Mouse (Mus musculus) intestine, embryonic 14.5 days (tissue): ENCODE measurements around the gene Awat2. TPM values are rescaled to one million over a fixed set of nuclear protein-coding genes. Genes with fewer than 3 reads are reported as not detected.
A peak's percentile ranks its signal among the peaks of the same experiment; 100 is the strongest.
"Not testable (repeated sequence)": the region's sequence is repeated elsewhere in the genome, so short reads cannot be mapped to it uniquely, and the experiment has no call there.

Experiments used
- ATAC-seq: fragments of 200-750 bp; cut with Nextera tagmentation; replicated peaks from 2 replicates; pipeline ENCODE4 v1.8.0; 2017; ENCODE audit warnings: low read depth, moderate number of reproducible peaks, moderate TSS enrichment, moderate library complexity; ENCODE audit not compliant: low FRiP score, low TSS enrichment
- DNase-seq: peaks from one replicate; pipeline ENCODE4 v3.0.0-alpha.2; 2018; ENCODE audit warnings: low spot score
- H3K27ac ChIP-seq: fragments of 300-500 bp; sonication (generic); 2 replicates; pipeline ENCODE4 v1.5.1; 2014; ENCODE audit warnings: low read depth, mild to moderate bottlenecking, control low read depth
- H3K27me3 ChIP-seq: fragments of 300-500 bp; sonication (generic); replicated peaks from 2 replicates; pipeline ENCODE4 v1.6.1; 2014; ENCODE audit warnings: low read length, control low read depth; ENCODE audit not compliant: control insufficient read depth, insufficient read depth
- H3K36me3 ChIP-seq: fragments of 300-500 bp; sonication (generic); 2 replicates; pipeline ENCODE4 v1.6.1; 2014; ENCODE audit warnings: low read length, control low read depth; ENCODE audit not compliant: control insufficient read depth, insufficient read depth
- H3K4me1 ChIP-seq: fragments of 300-500 bp; sonication (generic); replicated peaks from 2 replicates; pipeline ENCODE4 v1.6.1; 2014; ENCODE audit warnings: low read length, control low read depth, mixed read lengths; ENCODE audit not compliant: control insufficient read depth, insufficient read depth
- H3K4me2 ChIP-seq: fragments of 300-500 bp; sonication (generic); 2 replicates; pipeline ENCODE4 v1.6.1; 2014; ENCODE audit warnings: low read length
- H3K4me3 ChIP-seq: fragments of 300-500 bp; sonication (generic); 2 replicates; pipeline ENCODE4 v1.5.1; 2014; ENCODE audit warnings: low read depth, low read length, control low read depth, mixed read lengths
- H3K9ac ChIP-seq: fragments of 300-500 bp; sonication (generic); 2 replicates; pipeline ENCODE4 v1.6.1; 2014; ENCODE audit warnings: mild to moderate bottlenecking, low read length
- H3K9me3 ChIP-seq: fragments of 300-500 bp; sonication (generic); 2 replicates; pipeline ENCODE4 v1.6.1; 2016; ENCODE audit warnings: low read length, control low read depth; ENCODE audit not compliant: control insufficient read depth
- WGBS: fragments of 180-500 bp; shearing (Covaris S2); extraction: QIAGEN DNeasy Blood & Tissue Kit; methylation state at CpG from one replicate; pipeline ENCODE4 v1.1.7; 2014; 5-methylcytosine and 5-hydroxymethylcytosine counted together
- polyA plus RNA-seq: library from polyadenylated mRNA; unstranded; fragments of >200 nt; fragmentation: Nextera tagmentation; extraction: Ambion mirVana; gene quantifications from 2 replicates; pipeline ENCODE4 v1.2.1, GENCODE M21; 2014

Gene Awat2
- 0.26 and 0.59 TPM in 2 replicates for polyA plus RNA-seq

DNA sequence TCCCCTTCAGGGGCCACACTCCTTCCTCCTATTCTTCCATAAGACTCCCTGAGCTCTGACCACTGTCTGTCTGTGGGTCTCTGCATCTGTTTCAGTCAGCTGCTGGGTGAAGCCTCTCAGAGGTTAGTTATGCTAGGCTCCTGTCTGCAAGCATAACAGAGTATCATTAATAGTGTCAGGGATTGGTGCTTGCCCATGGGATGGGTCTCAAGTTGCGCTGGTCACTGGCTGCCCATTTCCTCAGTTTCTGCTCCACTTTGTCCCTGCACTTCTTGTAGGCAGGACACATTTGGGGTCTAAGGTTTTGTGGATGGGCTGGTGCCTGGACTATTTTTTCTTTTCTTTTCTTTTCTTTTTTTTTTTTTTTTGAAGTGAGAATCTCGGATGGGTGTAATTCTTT, at the start of gene Awat2:
TSS of gene Awat2 (minus strand) at position 101 of the 400 bp plus-strand sequence.
- not testable (repeated sequence) for H3K9me3 ChIP-seq, H3K4me3 ChIP-seq, DNase-seq, H3K27me3 ChIP-seq, H3K36me3 ChIP-seq, H3K27ac ChIP-seq, ATAC-seq, H3K4me2 ChIP-seq, H3K9ac ChIP-seq, H3K4me1 ChIP-seq
- 86% methylated on average over 2 of the region's 2 CpGs for WGBS

DNA sequence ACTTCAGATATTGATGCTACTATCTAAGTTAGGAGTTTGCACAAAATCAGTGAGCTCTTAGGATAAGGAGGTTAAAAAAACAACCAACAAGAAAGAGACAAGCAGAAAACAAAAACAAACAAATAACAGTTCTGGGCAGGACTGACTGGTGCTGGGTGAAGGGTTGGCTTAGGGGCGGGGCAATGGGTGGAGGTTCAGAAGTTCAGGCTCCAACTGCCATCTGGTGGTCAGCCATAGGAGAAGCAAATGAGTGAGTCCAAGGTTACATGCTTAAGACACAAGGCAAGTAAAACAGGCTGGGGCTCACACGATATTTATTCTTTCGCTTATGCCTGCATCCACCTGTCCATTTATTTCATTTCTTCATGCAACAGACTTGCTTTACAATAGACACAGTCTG, 37.8 kb upstream of the Awat2 start:
- DNase-seq (peak; percentile 54), ATAC-seq (no peak; the same call in 1 of the 2 replicates)
- Histone ChIP-seq H3K27me3 (no peaks in the 10 kb centered on the region), H3K4me1 (no peaks in the 10 kb centered on the region), H3K27ac (no peak overlapping the region), H3K4me3 (no peak overlapping the region), H3K4me2 (no peak overlapping the region), H3K9ac (no peak overlapping the region), H3K36me3 (no peaks in the 10 kb centered on the region), H3K9me3 (no peaks in the 10 kb centered on the region)
- 30% methylated on average over 3 of the region's 3 CpGs for WGBS

DNA sequence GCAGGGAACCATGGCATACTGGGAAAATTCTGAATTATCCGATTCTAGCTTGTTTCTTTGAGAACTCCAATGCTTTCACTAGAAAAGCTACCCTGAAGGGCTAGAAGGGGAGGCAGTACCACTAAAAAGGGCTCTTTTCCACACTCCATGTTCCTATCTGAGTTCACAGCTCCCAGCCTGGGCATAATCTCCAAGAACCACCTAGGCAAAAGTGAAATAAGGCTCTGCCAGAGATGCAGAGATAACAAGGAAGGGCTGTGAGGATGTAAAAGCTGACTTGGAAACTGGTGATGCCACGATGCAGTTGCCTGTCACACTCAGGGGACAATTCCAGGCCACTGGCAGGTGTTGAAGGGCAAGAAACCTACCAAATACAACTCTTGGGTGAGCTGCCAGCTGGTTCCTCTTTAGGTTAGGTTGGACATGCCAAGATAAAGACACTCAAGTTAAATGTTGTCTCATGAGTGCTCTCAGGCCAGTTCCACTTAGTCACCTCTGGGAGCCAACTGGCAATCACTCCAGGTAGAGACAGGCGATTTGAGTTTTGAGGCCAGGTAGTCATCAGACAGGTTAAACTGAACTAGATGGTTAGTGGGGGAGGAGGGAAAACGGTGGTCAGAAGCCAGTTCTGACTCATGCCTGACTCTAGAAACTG, 33.2 kb upstream of the Awat2 start:
- H3K27me3 ChIP-seq: no peaks in the 10 kb centered on the region

DNA sequence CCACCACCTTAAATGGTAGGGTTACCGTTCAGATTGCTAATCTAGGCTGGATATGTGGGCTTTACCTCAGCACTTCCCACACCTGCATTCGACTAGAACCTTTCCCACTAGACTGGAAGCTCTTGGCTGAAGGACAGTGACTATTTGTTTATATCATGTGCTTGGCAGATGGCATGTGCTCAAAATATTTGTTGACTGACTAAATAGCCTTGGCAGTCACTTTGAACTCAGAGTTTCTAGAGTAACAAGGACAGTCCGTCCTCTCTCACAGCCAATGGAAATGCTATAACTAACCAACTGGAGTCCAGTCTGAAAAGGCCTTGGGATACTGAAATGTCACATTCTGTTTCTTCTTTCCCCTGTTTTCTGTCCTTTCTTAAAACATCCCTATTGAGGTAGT, 29.0 kb upstream of the Awat2 start:
- no peak for ATAC-seq
- H3K4me2 ChIP-seq: no peak overlapping the region
- H3K27me3 ChIP-seq: no peaks in the 10 kb centered on the region
- H3K27ac ChIP-seq: no peak overlapping the region
- DNase-seq: no peak
- no peak overlapping the region for H3K9ac ChIP-seq
- H3K36me3 ChIP-seq: no peaks in the 10 kb centered on the region
- no peaks in the 10 kb centered on the region for H3K9me3 ChIP-seq
- WGBS: 82% methylated on average over 3 of the region's 3 CpGs
- H3K4me1 ChIP-seq: no peaks in the 10 kb centered on the region
- H3K4me3 ChIP-seq: no peak overlapping the region

More for the DNA sequence above, 33.2 kb upstream of the Awat2 start:
- DNase-seq (no peak), ATAC-seq (no peak)
- H3K9ac ChIP-seq: no peak overlapping the region
- H3K4me2 ChIP-seq: no peak overlapping the region
- no peak overlapping the region for H3K4me3 ChIP-seq
- 65% methylated on average over 4 of the region's 4 CpGs for WGBS
- no peaks in the 10 kb centered on the region for H3K9me3 ChIP-seq
- no peaks in the 10 kb centered on the region for H3K4me1 ChIP-seq
- no peak overlapping the region for H3K27ac ChIP-seq
- H3K36me3 ChIP-seq: no peaks in the 10 kb centered on the region

DNA sequence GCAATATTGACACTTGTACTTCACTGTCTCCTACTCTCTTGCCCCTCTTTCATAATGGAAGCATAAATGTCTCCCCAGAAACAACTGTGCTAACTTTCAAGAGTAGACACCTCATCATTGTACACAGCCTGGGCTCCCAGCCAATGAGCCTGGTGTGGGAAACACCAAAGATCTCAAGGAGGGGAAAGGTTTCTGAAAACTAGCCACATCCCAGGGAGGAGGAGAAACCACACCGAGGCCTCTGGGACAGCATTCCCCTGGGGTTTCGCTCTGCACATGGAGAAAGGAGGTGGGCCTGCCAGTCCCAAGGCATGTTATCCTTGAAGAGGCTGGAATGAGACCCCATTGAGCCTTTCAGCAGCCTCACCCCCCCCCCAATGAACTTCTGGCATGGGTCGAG, 27.6 kb upstream of the Awat2 start:
- Histone ChIP-seq H3K4me1 (no peaks in the 10 kb centered on the region), H3K9me3 (no peaks in the 10 kb centered on the region), H3K9ac (no peak overlapping the region), H3K27me3 (no peaks in the 10 kb centered on the region), H3K36me3 (no peaks in the 10 kb centered on the region), H3K4me2 (no peak overlapping the region), H3K4me3 (no peak overlapping the region), H3K27ac (no peak overlapping the region)
- ATAC-seq: no peak
- DNase-seq: no peak
- WGBS: 81% methylated on average over 3 of the region's 3 CpGs

DNA sequence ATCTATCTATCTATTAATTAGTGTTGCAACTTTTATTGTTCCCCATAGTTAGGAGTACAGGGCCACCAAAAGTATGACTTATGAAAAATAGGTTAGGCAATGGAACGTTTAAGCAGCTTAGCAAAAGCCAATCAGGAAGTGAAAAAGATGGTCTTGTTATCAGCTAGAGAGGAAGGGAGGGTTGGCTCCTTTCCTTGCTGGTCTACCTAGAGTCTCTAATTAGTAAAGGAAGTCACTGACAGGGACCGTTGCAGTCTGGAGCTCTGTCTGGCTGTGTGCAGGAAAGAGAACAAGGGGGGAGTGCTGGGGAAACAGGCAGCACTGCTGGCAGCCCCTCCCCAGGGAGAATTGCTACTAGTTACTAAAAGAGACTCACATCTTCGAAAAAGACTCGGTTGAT, 25.5 kb upstream of the Awat2 start:
- no peaks in the 10 kb centered on the region for H3K36me3 ChIP-seq
- no peak overlapping the region for H3K4me2 ChIP-seq
- H3K27ac ChIP-seq: no peak overlapping the region
- DNase-seq: no peak
- WGBS: 75% methylated on average over 4 of the region's 4 CpGs
- H3K9ac ChIP-seq: no peak overlapping the region
- H3K4me1 ChIP-seq: no peaks in the 10 kb centered on the region
- H3K9me3 ChIP-seq: no peaks in the 10 kb centered on the region
- H3K4me3 ChIP-seq: no peak overlapping the region
- no peak for ATAC-seq
- no peaks in the 10 kb centered on the region for H3K27me3 ChIP-seq

DNA sequence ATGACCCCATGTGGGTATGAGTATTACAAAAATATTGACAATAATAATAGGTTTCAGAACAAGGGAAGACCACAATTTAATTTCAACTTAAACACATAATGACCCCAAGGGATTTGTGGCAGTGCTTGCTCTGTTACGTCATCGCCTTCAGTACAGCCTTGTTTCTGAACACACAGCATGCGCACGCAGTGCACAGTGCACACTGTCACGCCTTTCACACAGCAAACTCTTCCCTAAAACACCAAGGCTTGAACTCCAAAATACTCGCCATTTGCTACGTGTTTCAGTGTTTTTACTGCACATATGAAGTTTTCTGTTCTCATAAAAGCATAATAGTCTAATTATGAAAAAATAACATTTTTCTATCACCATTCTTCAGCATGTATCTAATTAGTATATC, 1.0 kb upstream of the Awat2 start:
- Histone ChIP-seq H3K27ac (no peak overlapping the region), H3K27me3 (no peaks in the 10 kb centered on the region), H3K9ac (no peak overlapping the region), H3K36me3 (no peaks in the 10 kb centered on the region), H3K4me1 (no peaks in the 10 kb centered on the region), H3K9me3 (no peaks in the 10 kb centered on the region), H3K4me3 (no peak overlapping the region), H3K4me2 (no peak overlapping the region)
- ATAC-seq: no peak
- 91% methylated on average over 7 of the region's 7 CpGs for WGBS
- no peak for DNase-seq

DNA sequence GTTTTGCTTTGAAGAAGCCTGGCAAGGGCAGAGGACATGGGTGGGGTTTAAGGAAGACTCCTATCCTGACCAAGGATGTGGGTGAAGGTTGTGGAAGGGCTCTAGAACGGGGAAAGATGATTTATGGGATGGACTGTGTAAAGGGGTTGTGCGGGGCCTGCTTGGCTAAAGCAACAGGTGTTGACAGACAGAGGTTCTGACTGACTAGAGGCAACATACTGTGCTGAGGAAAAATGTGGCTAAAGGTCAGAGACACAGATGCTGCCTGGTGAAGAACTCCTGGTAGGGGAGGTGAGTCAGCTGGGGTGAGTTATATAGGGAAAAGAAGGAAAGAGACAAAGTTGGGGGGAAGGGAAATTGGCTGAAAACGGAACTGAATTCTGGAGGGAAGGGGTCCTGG, 10.2 kb downstream of the Awat2 start:
- 63% methylated on average over 3 of the region's 3 CpGs for WGBS
- DNase-seq: no peak
- Histone ChIP-seq H3K4me1 (no peaks in the 10 kb centered on the region), H3K9ac (no peak overlapping the region), H3K4me3 (no peak overlapping the region), H3K9me3 (no peaks in the 10 kb centered on the region), H3K36me3 (no peaks in the 10 kb centered on the region), H3K4me2 (no peak overlapping the region), H3K27ac (no peak overlapping the region), H3K27me3 (peaks cover 6% of the 10 kb centered on the region; the same call in 1 of the 2 replicates)
- no peak for ATAC-seq

DNA sequence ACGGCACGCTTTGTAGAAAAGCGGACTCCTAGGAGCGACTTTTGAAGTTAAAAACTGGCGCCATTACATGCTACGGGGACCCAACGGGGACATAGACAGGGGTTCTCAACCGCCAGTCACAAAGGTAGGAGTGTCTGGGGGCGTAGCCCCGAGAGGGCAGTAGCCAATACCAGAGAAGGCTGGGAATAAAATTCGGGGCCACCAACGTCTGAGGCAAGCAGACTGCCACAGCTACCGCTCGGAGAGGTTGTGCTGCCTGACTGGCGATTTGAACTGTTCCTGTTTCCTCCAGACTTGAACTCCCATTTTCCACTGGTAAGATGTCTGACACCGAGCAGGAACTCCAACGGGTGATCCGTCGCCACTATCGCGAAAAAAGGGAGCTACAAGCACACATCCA, 13.8 kb downstream of the Awat2 start, which contains the start of gene Otud6a:
TSS of gene Otud6a (plus strand) at position 321 of the 400 bp plus-strand sequence.
- no peak for DNase-seq
- Histone ChIP-seq H3K27me3 (peaks cover 4% of the 10 kb centered on the region; the same call in 1 of the 2 replicates), H3K4me1 (no peaks in the 10 kb centered on the region), H3K4me2 (no peak within 1 kb of the TSS), H3K9ac (no peak within 1 kb of the TSS), H3K36me3 (no peaks in the 10 kb centered on the region), H3K27ac (no peak within 1 kb of the TSS), H3K4me3 (no peak within 1 kb of the TSS), H3K9me3 (no peaks in the 10 kb centered on the region)
- 86% methylated on average over 21 of the region's 21 CpGs for WGBS
- ATAC-seq: no peak
